Mouse (Mus musculus): ENCODE data around the gene Rpap3. TPM values are rescaled to one million over a fixed set of nuclear protein-coding genes. Genes with fewer than 3 reads are reported as not detected.

The Rpap3 gene
- polyA plus RNA-seq, 1 experiment, result not detected

GRCm38 (mm10) chr15:97718535-97719155 lies 13.0 kb upstream of the Rpap3 start:
- Histone ChIP-seq H3K4me3 (ENCODE audit: insufficient read depth, low read depth, low read length) (no peak overlapping the region), H3K27ac (ENCODE audit: insufficient read depth, low read depth, low read length) (no peak overlapping the region), H3K4me1 (ENCODE audit: control insufficient read depth, insufficient read depth, low read length) (peaks cover 10% of the 10 kb centered on the region)
- TF ChIP-seq POLR2A (IDR thresholded peaks at IDR 0.05; ENCODE audit: insufficient read depth, low read depth, low read length) (no peak), CTCF (IDR thresholded peaks at IDR 0.05; ENCODE audit: insufficient read depth, low read depth, low read length) (no peak)
- 88% methylated on average over 8 of the region's 8 CpGs for WGBS

GRCm38 (mm10) chr15:97717861-97718534 lies 12.4 kb upstream of the Rpap3 start:
- no peak overlapping the region for H3K27ac ChIP-seq (ENCODE audit: insufficient read depth, low read depth, low read length)
- no peak overlapping the region for H3K4me3 ChIP-seq (ENCODE audit: insufficient read depth, low read depth, low read length)
- TF ChIP-seq CTCF (IDR thresholded peaks at IDR 0.05; ENCODE audit: insufficient read depth, low read depth, low read length) (peak; percentile 69), POLR2A (IDR thresholded peaks at IDR 0.05; ENCODE audit: insufficient read depth, low read depth, low read length) (no peak)
- peaks cover 10% of the 10 kb centered on the region for H3K4me1 ChIP-seq (ENCODE audit: control insufficient read depth, insufficient read depth, low read length)
- WGBS, result 17% methylated on average over 12 of the region's 12 CpGs

GRCm38 (mm10) chr15:97716782-97717181 lies 11.2 kb upstream of the Rpap3 start:
- H3K4me3 ChIP-seq (ENCODE audit: insufficient read depth, low read depth, low read length), result no peak overlapping the region
- no peak for TF ChIP-seq CTCF (IDR thresholded peaks at IDR 0.05; ENCODE audit: insufficient read depth, low read depth, low read length)
- no peak for TF ChIP-seq POLR2A (IDR thresholded peaks at IDR 0.05; ENCODE audit: insufficient read depth, low read depth, low read length)
- WGBS, result 97% methylated on average over 11 of the region's 11 CpGs
- H3K4me1 ChIP-seq (ENCODE audit: control insufficient read depth, insufficient read depth, low read length), result peaks cover 10% of the 10 kb centered on the region
- H3K27ac ChIP-seq (ENCODE audit: insufficient read depth, low read depth, low read length), result no peak overlapping the region

GRCm38 (mm10) chr15:97715734-97716133 lies 10.1 kb upstream of the Rpap3 start:
- WGBS, result 94% methylated on average over 1 of the region's 1 CpGs
- no peak overlapping the region for H3K4me3 ChIP-seq (ENCODE audit: insufficient read depth, low read depth, low read length)
- TF ChIP-seq POLR2A (IDR thresholded peaks at IDR 0.05; ENCODE audit: insufficient read depth, low read depth, low read length) (no peak), CTCF (IDR thresholded peaks at IDR 0.05; ENCODE audit: insufficient read depth, low read depth, low read length) (no peak)

DNA sequence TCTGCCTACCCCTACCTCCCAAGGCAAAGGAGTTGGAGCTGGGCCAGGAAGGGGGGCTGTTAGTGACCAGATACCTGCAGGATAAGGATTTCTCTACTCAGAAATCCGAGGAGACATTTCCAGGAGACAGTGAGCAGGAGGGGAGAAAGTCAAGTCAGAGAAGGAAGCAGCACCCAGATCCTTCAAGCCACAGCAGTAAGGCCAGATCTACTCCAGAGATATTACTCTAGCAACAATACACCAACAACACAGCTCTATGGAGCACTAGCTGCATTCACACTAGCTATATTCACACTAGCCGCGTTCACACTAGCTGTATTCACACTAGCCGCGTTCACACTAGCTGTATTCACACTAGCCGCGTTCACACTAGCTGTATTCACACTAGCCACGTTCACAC lies 9.5 kb upstream of the Rpap3 start:
- no peaks in the 10 kb centered on the region; the same call in 1 of the 2 replicates for H3K4me1 ChIP-seq (ENCODE audit: control insufficient read depth, insufficient read depth, low read length)
- 92% methylated on average over 8 of the region's 8 CpGs for WGBS
- no peak overlapping the region for H3K4me3 ChIP-seq (ENCODE audit: insufficient read depth, low read depth, low read length)
- TF ChIP-seq CTCF (IDR thresholded peaks at IDR 0.05; ENCODE audit: insufficient read depth, low read depth, low read length) (no peak), POLR2A (IDR thresholded peaks at IDR 0.05; ENCODE audit: insufficient read depth, low read depth, low read length) (no peak)
- no peak overlapping the region for H3K27ac ChIP-seq (ENCODE audit: insufficient read depth, low read depth, low read length)

More at GRCm38 (mm10) chr15:97715734-97716133, 10.1 kb upstream of the Rpap3 start:
- Histone ChIP-seq H3K27ac (ENCODE audit: insufficient read depth, low read depth, low read length) (no peak overlapping the region), H3K4me1 (ENCODE audit: control insufficient read depth, insufficient read depth, low read length) (peaks cover 4% of the 10 kb centered on the region)

- 85% methylated on average over 6 of the region's 6 CpGs for WGBS
- H3K4me1 ChIP-seq (ENCODE audit: control insufficient read depth, insufficient read depth, low read length), result no peaks in the 10 kb centered on the region
- no peak overlapping the region for H3K27ac ChIP-seq (ENCODE audit: insufficient read depth, low read depth, low read length)
- TF ChIP-seq CTCF (IDR thresholded peaks at IDR 0.05; ENCODE audit: insufficient read depth, low read depth, low read length) (no peak), POLR2A (IDR thresholded peaks at IDR 0.05; ENCODE audit: insufficient read depth, low read depth, low read length) (no peak)
- H3K4me3 ChIP-seq (ENCODE audit: insufficient read depth, low read depth, low read length), result no peak overlapping the region
Measured at GRCm38 (mm10) chr15:97712546-97712945, 6.9 kb upstream of the Rpap3 start.

GRCm38 (mm10) chr15:97710906-97711305 lies 5.3 kb upstream of the Rpap3 start:
- Histone ChIP-seq H3K27ac (ENCODE audit: insufficient read depth, low read depth, low read length) (no peak overlapping the region), H3K4me3 (ENCODE audit: insufficient read depth, low read depth, low read length) (no peak overlapping the region), H3K4me1 (ENCODE audit: control insufficient read depth, insufficient read depth, low read length) (no peaks in the 10 kb centered on the region)
- WGBS, result 92% methylated on average over 6 of the region's 6 CpGs
- TF ChIP-seq CTCF (IDR thresholded peaks at IDR 0.05; ENCODE audit: insufficient read depth, low read depth, low read length) (no peak), POLR2A (IDR thresholded peaks at IDR 0.05; ENCODE audit: insufficient read depth, low read depth, low read length) (no peak)

DNA sequence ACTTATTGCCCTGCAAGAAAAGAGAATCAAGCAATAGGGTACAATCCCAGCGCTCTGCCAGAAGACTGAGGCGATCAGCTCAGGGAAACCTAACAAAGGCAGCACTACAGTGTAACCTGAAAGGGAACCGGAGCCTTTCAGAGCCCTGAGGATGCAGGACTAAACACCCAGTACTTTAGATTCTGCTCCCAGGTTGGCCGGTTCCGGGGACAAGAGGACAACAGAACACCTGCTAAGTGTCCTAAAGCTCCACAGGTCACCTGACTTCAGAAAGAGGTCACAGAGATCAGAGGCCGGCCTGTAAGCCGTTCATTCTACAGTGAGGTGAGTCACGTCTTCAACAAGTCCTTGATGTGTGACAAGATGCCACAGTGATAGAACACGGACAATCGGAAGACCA lies 9.0 kb downstream of the Rpap3 start:
- H3K27ac ChIP-seq (ENCODE audit: insufficient read depth, low read depth, low read length), result no peak overlapping the region
- 90% methylated on average over 10 of the region's 10 CpGs for WGBS
- TF ChIP-seq POLR2A (IDR thresholded peaks at IDR 0.05; ENCODE audit: insufficient read depth, low read depth, low read length) (no peak), CTCF (IDR thresholded peaks at IDR 0.05; ENCODE audit: insufficient read depth, low read depth, low read length) (no peak)
- H3K4me1 ChIP-seq (ENCODE audit: control insufficient read depth, insufficient read depth, low read length), result no peaks in the 10 kb centered on the region
- H3K4me3 ChIP-seq (ENCODE audit: insufficient read depth, low read depth, low read length), result no peak overlapping the region

DNA sequence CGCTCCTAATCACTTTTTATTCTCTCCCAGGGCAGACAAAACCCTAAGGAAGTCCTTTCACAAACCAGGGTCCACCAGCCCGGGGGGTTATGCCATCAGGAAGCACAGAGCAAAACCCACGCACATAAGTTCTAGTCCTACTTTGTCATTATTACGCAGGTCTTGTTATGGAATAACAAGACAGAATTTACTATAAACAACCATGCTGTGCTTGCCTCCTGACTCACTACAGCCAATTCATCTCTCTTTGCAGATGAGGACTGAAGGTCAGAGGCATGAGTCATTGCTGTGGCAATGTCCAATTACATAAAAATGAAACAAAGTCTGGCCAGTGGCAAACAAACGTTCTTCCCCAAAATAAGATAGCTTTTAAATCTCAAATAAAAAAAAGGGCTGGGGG lies 12.2 kb downstream of the Rpap3 start:
- Histone ChIP-seq H3K4me3 (ENCODE audit: insufficient read depth, low read depth, low read length) (no peak overlapping the region), H3K27ac (ENCODE audit: insufficient read depth, low read depth, low read length) (no peak overlapping the region), H3K4me1 (ENCODE audit: control insufficient read depth, insufficient read depth, low read length) (no peaks in the 10 kb centered on the region)
- WGBS, result 82% methylated on average over 5 of the region's 5 CpGs
- TF ChIP-seq POLR2A (IDR thresholded peaks at IDR 0.05; ENCODE audit: insufficient read depth, low read depth, low read length) (no peak), CTCF (IDR thresholded peaks at IDR 0.05; ENCODE audit: insufficient read depth, low read depth, low read length) (no peak)

All from olfactory bulb, adult 2 months (tissue).